Mouse (Mus musculus) liver, postnatal 0 days (tissue): ENCODE measurements around the gene Pmm1. TPM values are rescaled to one million over a fixed set of nuclear protein-coding genes. Genes with fewer than 3 reads are reported as not detected.

ENCODE experiments used
- ATAC-seq: fragments of 200-750 bp; cut with Nextera tagmentation; 2 replicates; pipeline ENCODE4 v1.8.0; 2017; ENCODE audit warnings: mild to moderate bottlenecking, moderate library complexity
- DNase-seq: peaks from one replicate; pipeline ENCODE4 v3.0.0-alpha.2; 2016
- H3K27ac ChIP-seq: fragments of 300-500 bp; sonication (generic); 2 replicates; pipeline ENCODE4 v1.5.1; 2014; ENCODE audit warnings: antibody characterized with exemption, moderate library complexity, mild to moderate bottlenecking, low read depth
- H3K27me3 ChIP-seq: fragments of 300-500 bp; sonication (generic); 2 replicates; pipeline ENCODE4 v1.6.1; 2014; ENCODE audit warnings: low read length, control low read depth, mixed read lengths; ENCODE audit not compliant: insufficient read depth
- H3K36me3 ChIP-seq: fragments of 300-500 bp; sonication (generic); replicated peaks from 2 replicates; pipeline ENCODE4 v1.6.1; 2014; ENCODE audit warnings: mild to moderate bottlenecking, control low read depth, low read length, moderate library complexity, mixed read lengths; ENCODE audit not compliant: insufficient read depth
- H3K4me1 ChIP-seq: fragments of 300-500 bp; sonication (generic); 2 replicates; pipeline ENCODE4 v1.6.1; 2014; ENCODE audit warnings: antibody characterized with exemption, mild to moderate bottlenecking, control low read depth; ENCODE audit not compliant: insufficient read depth
- H3K4me2 ChIP-seq: fragments of 300-500 bp; sonication (generic); 2 replicates; pipeline ENCODE4 v1.6.1; 2014; ENCODE audit warnings: low read depth, mild to moderate bottlenecking, low read length, moderate library complexity, mixed read lengths
- H3K4me3 ChIP-seq: fragments of 300-500 bp; sonication (generic); 2 replicates; pipeline ENCODE4 v1.5.1; 2014; ENCODE audit warnings: low read depth, low read length
- H3K9ac ChIP-seq: fragments of 300-500 bp; sonication (generic); replicated peaks from 2 replicates; pipeline ENCODE4 v1.6.1; 2014; ENCODE audit warnings: mild to moderate bottlenecking, moderate library complexity
- H3K9me3 ChIP-seq: fragments of 300-500 bp; sonication (generic); 2 replicates; pipeline ENCODE4 v1.6.1; 2016; ENCODE audit warnings: mild to moderate bottlenecking, control low read depth, low read length, mixed read lengths
- CTCF ChIP-seq: sonication (generic); IDR thresholded peaks from 2 replicates; pipeline ENCODE4 v1.5.1; 2016; ENCODE audit warnings: antibody characterized with exemption, low read depth
- EP300 ChIP-seq: IDR thresholded peaks from 2 replicates; pipeline ENCODE4 v1.6.1; 2016; ENCODE audit warnings: antibody characterized with exemption, low read depth, mild to moderate bottlenecking
- WGBS: fragments of 180-500 bp; shearing (Covaris S2); extraction: QIAGEN DNeasy Blood & Tissue Kit; methylation state at CpG from one replicate; pipeline ENCODE4 v1.1.7; 2014; ENCODE audit not compliant: insufficient replicate concordance; 5-methylcytosine and 5-hydroxymethylcytosine counted together
- polyA plus RNA-seq: library from polyadenylated mRNA; unstranded; fragments of >200 nt; fragmentation: Nextera tagmentation; extraction: Ambion mirVana; gene quantifications from 2 replicates; pipeline ENCODE4 v1.2.1, GENCODE M21; 2015

Gene Pmm1
- polyA plus RNA-seq, 1 experiment from 2014 or later, result 10.1 TPM

- Histone ChIP-seq H3K4me2 (no peak overlapping the region), H3K4me1 (no peaks in the 10 kb centered on the region), H3K27ac (no peak overlapping the region), H3K27me3 (0 out of 2 replicates have a peak, but pooled peaks cover 4% of the 10 kb centered on the region), H3K9me3 (no peaks in the 10 kb centered on the region), H3K36me3 (no peaks in the 10 kb centered on the region), H3K4me3 (no peak overlapping the region), H3K9ac (no peak overlapping the region)
- DNase-seq (no peak), ATAC-seq (no peak)
- 57% methylated on average over 7 of the region's 7 CpGs for WGBS
- TF ChIP-seq CTCF, result no peak
- TF ChIP-seq EP300, result no peak
Observed at GRCm38 (mm10) chr15:81969173-81969572, 8.4 kb upstream of the Pmm1 start.

- Histone ChIP-seq H3K9ac (no peak overlapping the region), H3K9me3 (no peaks in the 10 kb centered on the region), H3K4me2 (no peak overlapping the region), H3K27me3 (0 out of 2 replicates have a peak, but pooled peaks cover 4% of the 10 kb centered on the region), H3K4me3 (no peak overlapping the region), H3K27ac (no peak overlapping the region), H3K4me1 (no peaks in the 10 kb centered on the region), H3K36me3 (no peaks in the 10 kb centered on the region)
- WGBS, result 47% methylated on average over 2 of the region's 2 CpGs
- no peak for ATAC-seq
- no peak for DNase-seq
- TF ChIP-seq EP300 (no peak), CTCF (no peak)
Observed at GRCm38 (mm10) chr15:81968447-81968846, 7.7 kb upstream of the Pmm1 start.

GRCm38 (mm10) chr15:81967821-81968220, 7.1 kb upstream of the Pmm1 start:
- no peak for DNase-seq
- Histone ChIP-seq H3K36me3 (no peaks in the 10 kb centered on the region), H3K27me3 (0 out of 2 replicates have a peak, but pooled peaks cover 5% of the 10 kb centered on the region), H3K4me3 (no peak overlapping the region), H3K4me2 (no peak overlapping the region), H3K4me1 (no peaks in the 10 kb centered on the region), H3K27ac (no peak overlapping the region), H3K9ac (no peak overlapping the region), H3K9me3 (no peaks in the 10 kb centered on the region)
- ATAC-seq, result no peak
- WGBS, result 81% methylated on average over 5 of the region's 5 CpGs
- TF ChIP-seq EP300, result no peak
- no peak for TF ChIP-seq CTCF

GRCm38 (mm10) chr15:81966062-81966829, 5.5 kb upstream of the Pmm1 start:
- TF ChIP-seq EP300 (no peak), CTCF (no peak)
- no peak overlapping the region for H3K4me2 ChIP-seq
- H3K27me3 ChIP-seq, result 0 out of 2 replicates have a peak, but pooled peaks cover 8% of the 10 kb centered on the region
- WGBS, result 67% methylated on average over 11 of the region's 14 CpGs
- no peak overlapping the region for H3K9ac ChIP-seq
- ATAC-seq (no peak), DNase-seq (no peak)
- no peaks in the 10 kb centered on the region for H3K4me1 ChIP-seq
- no peak overlapping the region for H3K27ac ChIP-seq
- no peak overlapping the region for H3K4me3 ChIP-seq
- no peaks in the 10 kb centered on the region for H3K9me3 ChIP-seq
- no peaks in the 10 kb centered on the region for H3K36me3 ChIP-seq

- Histone ChIP-seq H3K27me3 (0 out of 2 replicates have a peak, but pooled peaks cover 8% of the 10 kb centered on the region), H3K9ac (no peak overlapping the region), H3K4me1 (peaks cover 6% of the 10 kb centered on the region), H3K4me2 (no peak overlapping the region), H3K9me3 (no peaks in the 10 kb centered on the region), H3K4me3 (no peak overlapping the region), H3K27ac (no peak overlapping the region), H3K36me3 (no peaks in the 10 kb centered on the region)
- ATAC-seq (no peak), DNase-seq (no peak)
- no peak for TF ChIP-seq EP300
- TF ChIP-seq CTCF, result no peak
- 65% methylated on average over 4 of the region's 4 CpGs for WGBS
Observed at GRCm38 (mm10) chr15:81964980-81965545, 4.3 kb upstream of the Pmm1 start.

GRCm38 (mm10) chr15:81964262-81964661, 3.5 kb upstream of the Pmm1 start:
- Histone ChIP-seq H3K27me3 (0 out of 2 replicates have a peak, but pooled peaks cover 8% of the 10 kb centered on the region), H3K4me3 (no peak overlapping the region), H3K9ac (no peak overlapping the region), H3K4me2 (no peak overlapping the region), H3K27ac (no peak overlapping the region), H3K9me3 (no peaks in the 10 kb centered on the region), H3K4me1 (peaks cover 12% of the 10 kb centered on the region), H3K36me3 (no peaks in the 10 kb centered on the region)
- 23% methylated on average over 1 of the region's 1 CpGs for WGBS
- ATAC-seq, result no peak
- no peak for DNase-seq
- no peak for TF ChIP-seq EP300
